Mouse (Mus musculus) neural tube, embryonic 15.5 days (tissue): ENCODE measurements at regions not wholly inside any gene's neighbourhood (a gene's known extent, or its start where the extent isn't known, plus 50 kb on each side); places are given as distances from the start of the nearest gene placed in this dataset.

Experiments used
- ATAC-seq: fragments of 200-750 bp; cut with Nextera tagmentation; 2 replicates; pipeline ENCODE4 v1.8.0; 2017; ENCODE audit warnings: mild to moderate bottlenecking, moderate TSS enrichment, moderate library complexity; ENCODE audit not compliant: low FRiP score
- H3K27ac ChIP-seq: fragments of 300-500 bp; sonication (generic); replicated peaks from 2 replicates; pipeline ENCODE4 v1.5.1; 2015; ENCODE audit warnings: mild to moderate bottlenecking, inconsistent platforms
- H3K27me3 ChIP-seq: fragments of 300-500 bp; sonication (generic); replicated peaks from 2 replicates; pipeline ENCODE4 v1.6.1; 2015; ENCODE audit warnings: inconsistent platforms
- H3K36me3 ChIP-seq: fragments of 300-500 bp; sonication (generic); 2 replicates; pipeline ENCODE4 v1.6.1; 2015; ENCODE audit warnings: inconsistent platforms
- H3K4me1 ChIP-seq: fragments of 300-500 bp; sonication (generic); 2 replicates; pipeline ENCODE4 v1.6.1; 2015; ENCODE audit warnings: inconsistent platforms
- H3K4me2 ChIP-seq: fragments of 300-500 bp; sonication (generic); 2 replicates; pipeline ENCODE4 v1.6.1; 2015; ENCODE audit warnings: inconsistent platforms, mild to moderate bottlenecking, moderate library complexity
- H3K4me3 ChIP-seq: fragments of 300-500 bp; sonication (generic); replicated peaks from 2 replicates; pipeline ENCODE4 v1.5.1; 2015; ENCODE audit warnings: mild to moderate bottlenecking, inconsistent platforms
- H3K9ac ChIP-seq: fragments of 300-500 bp; sonication (generic); replicated peaks from 2 replicates; pipeline ENCODE4 v1.6.1; 2015; ENCODE audit warnings: mild to moderate bottlenecking, inconsistent platforms
- H3K9me3 ChIP-seq: fragments of 300-500 bp; sonication (generic); replicated peaks from 2 replicates; pipeline ENCODE4 v1.6.1; 2016; ENCODE audit warnings: inconsistent platforms
- WGBS: fragments of 180-500 bp; shearing (Covaris S2); methylation state at CpG from one replicate; pipeline ENCODE4 v1.1.7; 2015; ENCODE audit warnings: mixed read lengths; 5-methylcytosine and 5-hydroxymethylcytosine counted together

- no peaks in the 10 kb centered on the region for H3K27me3 ChIP-seq
- H3K9ac ChIP-seq = no peak overlapping the region
- no peaks in the 10 kb centered on the region for H3K36me3 ChIP-seq
- H3K4me3 ChIP-seq = no peak overlapping the region
- no peak overlapping the region for H3K4me2 ChIP-seq
- no peak for ATAC-seq
- no peaks in the 10 kb centered on the region for H3K9me3 ChIP-seq
- H3K4me1 ChIP-seq = no peaks in the 10 kb centered on the region; the same call in 1 of the 2 replicates
- WGBS = 83% methylated on average over 2 of the region's 2 CpGs
- H3K27ac ChIP-seq = no peak overlapping the region
Measured at GRCm38 (mm10) chr16:77892731-77893130, 290.8 kb upstream of the Gm11146 start.

GRCm38 (mm10) chr16:77889348-77889747, 287.5 kb upstream of the Gm11146 start:
- no peak overlapping the region for H3K9ac ChIP-seq
- no peak overlapping the region for H3K4me3 ChIP-seq
- no peak overlapping the region for H3K4me2 ChIP-seq
- 86% methylated on average over 11 of the region's 11 CpGs for WGBS
- no peaks in the 10 kb centered on the region; the same call in 1 of the 2 replicates for H3K4me1 ChIP-seq
- no peaks in the 10 kb centered on the region for H3K9me3 ChIP-seq
- H3K27ac ChIP-seq = no peak overlapping the region
- no peaks in the 10 kb centered on the region for H3K36me3 ChIP-seq
- H3K27me3 ChIP-seq = no peaks in the 10 kb centered on the region
- ATAC-seq = no peak

- peak; percentile 53 for ATAC-seq
- H3K9ac ChIP-seq = no peak overlapping the region
- no peaks in the 10 kb centered on the region for H3K9me3 ChIP-seq
- H3K36me3 ChIP-seq = no peaks in the 10 kb centered on the region
- H3K4me3 ChIP-seq = no peak overlapping the region
- H3K4me2 ChIP-seq = peak overlapping the region; percentile 13
- H3K4me1 ChIP-seq = no peaks in the 10 kb centered on the region
- H3K27me3 ChIP-seq = no peaks in the 10 kb centered on the region
- peak overlapping the region; percentile 69 for H3K27ac ChIP-seq
- 48% methylated on average over 15 of the region's 15 CpGs for WGBS
Measured at GRCm38 (mm10) chr16:77885060-77885679, 283.3 kb upstream of the Gm11146 start.

- Histone ChIP-seq H3K4me2 (no peak overlapping the region), H3K36me3 (no peaks in the 10 kb centered on the region), H3K9ac (no peak overlapping the region), H3K9me3 (no peaks in the 10 kb centered on the region), H3K27me3 (no peaks in the 10 kb centered on the region), H3K4me3 (no peak overlapping the region), H3K27ac (no peak overlapping the region), H3K4me1 (no peaks in the 10 kb centered on the region)
- ATAC-seq = no peak
- 74% methylated on average over 9 of the region's 9 CpGs for WGBS
Measured at GRCm38 (mm10) chr16:77884495-77884894, 282.6 kb upstream of the Gm11146 start.

- H3K36me3 ChIP-seq = no peaks in the 10 kb centered on the region
- H3K4me3 ChIP-seq = no peak overlapping the region
- no peaks in the 10 kb centered on the region for H3K27me3 ChIP-seq
- no peak overlapping the region for H3K27ac ChIP-seq
- ATAC-seq = no peak
- H3K9me3 ChIP-seq = no peaks in the 10 kb centered on the region
- H3K9ac ChIP-seq = no peak overlapping the region
- no peak overlapping the region for H3K4me2 ChIP-seq
- no peaks in the 10 kb centered on the region for H3K4me1 ChIP-seq
- 100% methylated on average over 1 of the region's 1 CpGs for WGBS
Measured at GRCm38 (mm10) chr16:77877006-77877405, 275.1 kb upstream of the Gm11146 start.

- Histone ChIP-seq H3K9ac (no peak overlapping the region), H3K36me3 (no peaks in the 10 kb centered on the region), H3K4me2 (no peak overlapping the region), H3K27me3 (no peaks in the 10 kb centered on the region), H3K9me3 (no peaks in the 10 kb centered on the region), H3K4me1 (no peaks in the 10 kb centered on the region), H3K4me3 (no peak overlapping the region), H3K27ac (no peak overlapping the region)
- 72% methylated on average over 5 of the region's 5 CpGs for WGBS
- no peak for ATAC-seq
Measured at GRCm38 (mm10) chr16:77863246-77863645, 261.4 kb upstream of the Gm11146 start.

GRCm38 (mm10) chr16:77852066-77852781, 250.3 kb upstream of the Gm11146 start:
- H3K4me2 ChIP-seq = peak overlapping the region; percentile 25
- H3K36me3 ChIP-seq = no peaks in the 10 kb centered on the region
- no peak overlapping the region for H3K4me3 ChIP-seq
- H3K9ac ChIP-seq = no peak overlapping the region
- WGBS = 25% methylated on average over 6 of the region's 6 CpGs
- peaks cover 12% of the 10 kb centered on the region for H3K4me1 ChIP-seq
- peak; percentile 89 for ATAC-seq
- peak overlapping the region; percentile 74 for H3K27ac ChIP-seq
- no peaks in the 10 kb centered on the region for H3K9me3 ChIP-seq
- H3K27me3 ChIP-seq = no peaks in the 10 kb centered on the region

- Histone ChIP-seq H3K27ac (peak overlapping the region; percentile 74), H3K4me1 (peaks cover 12% of the 10 kb centered on the region), H3K4me3 (no peak overlapping the region), H3K9me3 (no peaks in the 10 kb centered on the region), H3K27me3 (no peaks in the 10 kb centered on the region), H3K4me2 (peak overlapping the region; percentile 25), H3K36me3 (no peaks in the 10 kb centered on the region), H3K9ac (no peak overlapping the region)
- ATAC-seq = peak; percentile 88
- WGBS = 22% methylated on average over 13 of the region's 13 CpGs
Measured at GRCm38 (mm10) chr16:77851206-77852065, 249.5 kb upstream of the Gm11146 start.

- 74% methylated on average over 2 of the region's 2 CpGs for WGBS
- Histone ChIP-seq H3K4me3 (no peak overlapping the region), H3K9ac (no peak overlapping the region), H3K36me3 (no peaks in the 10 kb centered on the region), H3K9me3 (no peaks in the 10 kb centered on the region), H3K4me2 (no peak overlapping the region), H3K27me3 (no peaks in the 10 kb centered on the region), H3K4me1 (no peaks in the 10 kb centered on the region), H3K27ac (no peak overlapping the region)
- no peak for ATAC-seq
Measured at GRCm38 (mm10) chr16:77835767-77836166, 233.9 kb upstream of the Gm11146 start.

GRCm38 (mm10) chr16:77827322-77828117, 225.6 kb upstream of the Gm11146 start:
- Histone ChIP-seq H3K9ac (no peak overlapping the region), H3K9me3 (no peaks in the 10 kb centered on the region), H3K4me1 (no peaks in the 10 kb centered on the region), H3K4me3 (no peak overlapping the region), H3K27me3 (no peaks in the 10 kb centered on the region), H3K4me2 (no peak overlapping the region), H3K36me3 (no peaks in the 10 kb centered on the region), H3K27ac (peak overlapping the region; percentile 54; the same call in 1 of the 2 replicates)
- ATAC-seq = no peak; the same call in 1 of the 2 replicates
- 77% methylated on average over 4 of the region's 4 CpGs for WGBS

GRCm38 (mm10) chr16:77799709-77800108, 197.8 kb upstream of the Gm11146 start:
- Histone ChIP-seq H3K4me2 (no peak overlapping the region), H3K9me3 (no peaks in the 10 kb centered on the region), H3K27me3 (no peaks in the 10 kb centered on the region), H3K4me1 (no peaks in the 10 kb centered on the region), H3K36me3 (no peaks in the 10 kb centered on the region), H3K4me3 (no peak overlapping the region), H3K9ac (no peak overlapping the region), H3K27ac (no peak overlapping the region)
- no peak for ATAC-seq
- 89% methylated on average over 5 of the region's 5 CpGs for WGBS
